Mouse (Mus musculus) liver, adult 2 months (tissue): ENCODE results near the gene Prdm16. TPM values are rescaled to one million over a fixed set of nuclear protein-coding genes. Genes with fewer than 3 reads are reported as not detected.
A peak's percentile ranks its signal among the peaks of the same experiment; 100 is the strongest.

Experiments
- DNase-seq: peaks from one replicate; pipeline ENCODE4 v3.0.0-alpha.2; 2011; ENCODE audit warnings: low read depth, low spot score; ENCODE audit errors: extremely low read depth
- H3K27ac ChIP-seq: fragments of 200-500 bp; replicated peaks from 2 replicates; pipeline ENCODE4 v1.5.1; 2012; ENCODE audit warnings: low read depth, mild to moderate bottlenecking, control low read depth, inconsistent platforms, low read length; ENCODE audit not compliant: insufficient read depth
- H3K27me3 ChIP-seq: fragments of 200-500 bp; 2 replicates; pipeline ENCODE4 v1.6.1; 2012; ENCODE audit warnings: mild to moderate bottlenecking, moderate library complexity, low read length, inconsistent platforms; ENCODE audit not compliant: control insufficient read depth, insufficient read depth
- H3K36me3 ChIP-seq: fragments of 200-500 bp; 2 replicates; pipeline ENCODE4 v1.6.1; 2012; ENCODE audit warnings: low read length, inconsistent platforms; ENCODE audit not compliant: control insufficient read depth, insufficient read depth
- H3K4me1 ChIP-seq: fragments of 200-500 bp; 2 replicates; pipeline ENCODE4 v1.6.1; 2011; ENCODE audit warnings: low read length; ENCODE audit not compliant: control insufficient read depth, insufficient read depth
- H3K4me3 ChIP-seq: fragments of 200-500 bp; 2 replicates; pipeline ENCODE4 v1.5.1; 2011; ENCODE audit warnings: low read depth, mild to moderate bottlenecking, control low read depth, low read length, moderate library complexity; ENCODE audit not compliant: insufficient read depth
- H3K79me2 ChIP-seq: fragments of 200-500 bp; 2 replicates; pipeline ENCODE4 v1.6.1; 2012; ENCODE audit warnings: inconsistent platforms, mild to moderate bottlenecking, low read length, moderate library complexity; ENCODE audit not compliant: control insufficient read depth, insufficient read depth
- H3K9ac ChIP-seq: fragments of 200-500 bp; 2 replicates; pipeline ENCODE4 v1.6.1; 2012; ENCODE audit warnings: low read depth, mild to moderate bottlenecking, control low read depth, inconsistent platforms, low read length
- CTCF ChIP-seq: fragments of 200-500 bp; IDR thresholded peaks from 2 replicates; pipeline ENCODE4 v1.5.1; 2011; ENCODE audit warnings: low read depth, low read length, control low read depth
- POLR2A ChIP-seq: fragments of 200-500 bp; IDR thresholded peaks from 2 replicates; pipeline ENCODE4 v1.6.1; 2011; ENCODE audit warnings: low read length, control low read depth; ENCODE audit not compliant: insufficient read depth; ENCODE audit errors: extremely low read depth
- WGBS: fragments of 180-500 bp; shearing (Covaris S2); methylation state at CpG from one replicate; pipeline ENCODE4 v1.1.7; 2018; 5-methylcytosine and 5-hydroxymethylcytosine counted together
- polyA plus RNA-seq: library from polyadenylated mRNA; depleted of rRNA; stranded (reverse); fragments of >200 nt; gene quantifications from 2 replicates; pipeline ENCODE4 v1.2.3, GENCODE M21; 2012
- total RNA-seq: library from RNA; depleted of rRNA; stranded (reverse); fragments of >200 nt; gene quantifications from 2 replicates; pipeline ENCODE4 v1.2.3, GENCODE M21; 2014

Prdm16 gene
- total and polyA plus RNA-seq, 2 experiments = 0.22 to 0.37 TPM

DNA sequence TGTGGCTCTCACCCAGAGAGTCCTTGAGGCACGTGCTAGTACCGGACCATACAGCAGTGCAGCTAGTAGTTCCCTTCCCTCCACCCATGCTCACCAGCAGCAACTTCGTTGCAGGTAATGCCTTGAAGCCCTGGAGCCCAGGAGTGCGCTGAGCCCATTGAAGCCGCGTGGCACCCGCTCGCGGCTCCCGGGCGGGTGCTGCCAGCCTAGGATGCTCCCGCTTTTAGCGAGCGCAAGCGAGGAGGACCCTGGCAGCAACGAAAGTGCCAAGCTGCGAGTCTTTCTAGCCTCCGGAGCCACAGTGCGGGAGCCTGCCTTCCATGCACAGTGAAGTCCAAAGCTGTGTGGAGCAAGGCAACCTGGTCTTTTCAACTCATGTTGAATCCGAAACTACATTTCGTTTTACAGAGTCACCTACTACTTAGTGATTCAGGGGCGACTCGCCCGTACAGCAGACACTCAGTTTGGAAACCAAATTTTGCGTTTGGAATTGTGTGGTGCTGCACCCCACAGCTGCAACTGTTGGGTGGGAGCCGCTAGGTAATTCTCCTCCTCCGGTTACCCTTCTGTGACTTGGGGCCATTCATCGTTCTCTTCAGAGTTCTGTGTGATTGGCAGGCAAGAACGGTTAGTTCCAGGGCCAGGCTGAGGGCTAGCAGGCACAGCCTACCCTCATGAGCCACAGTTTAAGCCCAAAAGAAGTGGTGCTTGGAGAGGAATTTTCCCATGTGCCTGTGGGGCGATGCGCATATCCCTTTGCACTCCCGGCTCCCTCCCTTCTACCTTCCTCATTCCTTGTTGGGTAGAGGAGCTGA lies 4.8 kb upstream of the Prdm16 start:
- no peak overlapping the region for H3K27ac ChIP-seq
- no peak for DNase-seq
- WGBS = 6% methylated on average over 32 of the region's 32 CpGs

DNA sequence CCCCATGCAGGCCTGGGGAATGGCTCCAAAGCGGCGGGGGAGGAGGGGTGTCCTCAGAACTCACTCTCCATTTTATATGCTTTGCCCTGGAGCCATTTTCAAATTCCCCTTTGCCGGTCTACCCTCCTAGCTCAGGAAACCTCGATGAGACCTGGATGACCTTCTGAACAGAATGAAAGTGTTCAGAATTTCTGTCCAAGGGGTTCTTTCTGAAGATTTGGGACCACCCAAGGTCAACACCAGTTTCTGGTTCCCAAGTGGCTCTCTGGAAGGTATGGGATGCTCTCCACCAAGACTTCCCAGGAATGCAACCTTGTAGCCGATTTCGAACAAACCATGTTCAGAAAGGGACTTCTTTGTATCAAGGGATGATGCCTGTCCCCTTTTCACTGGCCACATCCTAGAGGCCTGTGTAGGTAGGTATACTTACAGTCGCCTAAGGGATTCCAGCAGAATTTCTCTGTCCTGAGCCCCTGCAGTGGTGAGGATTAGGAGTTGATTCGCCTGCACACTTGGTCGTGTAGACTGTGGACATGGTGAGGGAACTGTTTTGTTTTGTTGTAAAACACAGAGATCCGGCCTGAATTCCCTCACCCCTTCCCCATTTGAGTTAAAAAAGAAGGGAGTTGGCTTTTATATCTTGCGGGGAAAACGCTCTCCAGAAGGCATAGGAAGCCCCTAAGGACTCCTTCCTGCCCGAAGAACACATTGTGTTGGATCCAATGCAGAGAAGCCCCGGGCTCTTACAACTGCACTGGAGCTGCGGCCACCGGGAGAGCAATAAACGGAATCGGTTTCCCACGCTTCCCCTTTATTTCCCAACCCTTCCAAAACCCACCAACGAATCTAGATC lies 4.0 kb upstream of the Prdm16 start:
- TF ChIP-seq POLR2A (no peak), CTCF (no peak)
- Histone ChIP-seq H3K9ac (no peak overlapping the region), H3K36me3 (no peaks in the 10 kb centered on the region), H3K27ac (no peak overlapping the region), H3K4me1 (no peaks in the 10 kb centered on the region), H3K79me2 (no peaks in the 10 kb centered on the region), H3K4me3 (no peak overlapping the region), H3K27me3 (peaks cover 15% of the 10 kb centered on the region)
- 17% methylated on average over 20 of the region's 20 CpGs for WGBS
- no peak for DNase-seq

More for the DNA sequence above, 4.8 kb upstream of the Prdm16 start:
- no peak overlapping the region for H3K9ac ChIP-seq
- H3K4me3 ChIP-seq = no peak overlapping the region
- no peaks in the 10 kb centered on the region for H3K79me2 ChIP-seq
- no peaks in the 10 kb centered on the region for H3K36me3 ChIP-seq
- H3K27me3 ChIP-seq = peaks cover 11% of the 10 kb centered on the region
- TF ChIP-seq POLR2A (no peak), CTCF (no peak)
- no peaks in the 10 kb centered on the region for H3K4me1 ChIP-seq

DNA sequence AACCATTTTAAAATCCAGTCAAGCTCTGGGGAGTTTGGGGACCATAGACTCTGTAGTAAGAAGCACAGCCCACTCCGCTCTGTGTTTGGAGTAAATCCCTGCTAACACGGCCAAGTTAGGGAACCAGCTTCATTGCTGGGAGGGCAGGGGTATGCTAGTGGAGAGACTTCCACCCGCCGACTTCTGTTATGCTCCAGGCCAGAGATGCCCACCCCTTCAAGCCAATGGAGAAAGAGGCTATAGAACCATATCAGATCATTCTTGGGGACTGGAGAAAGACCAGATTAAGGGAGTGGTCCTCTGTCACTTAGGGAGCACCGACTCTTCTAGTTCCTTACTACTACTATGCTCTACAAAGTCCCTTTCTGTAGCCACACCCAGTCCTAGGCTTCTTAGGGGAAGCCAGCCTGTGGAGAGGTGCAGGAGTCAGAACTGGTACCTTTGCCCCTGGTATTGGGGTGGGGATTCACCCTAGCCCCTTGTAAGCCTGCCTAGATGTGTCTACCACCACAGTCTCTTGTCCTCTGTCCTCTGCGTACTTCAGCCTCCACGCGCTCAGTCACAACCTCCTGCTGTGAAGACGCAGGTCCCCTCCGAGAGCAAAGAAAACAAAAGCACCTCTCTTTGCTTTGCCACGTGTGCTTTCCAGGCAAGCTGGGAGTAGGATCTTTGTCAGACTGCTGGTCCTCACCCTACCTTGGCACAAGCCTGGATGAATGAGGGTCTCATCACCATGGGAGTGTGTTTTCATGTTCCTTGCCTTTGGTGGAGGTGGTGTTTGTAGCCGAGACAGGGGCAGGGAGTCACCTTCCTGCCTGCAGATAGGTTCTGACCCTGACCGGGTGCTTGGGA lies 3.1 kb upstream of the Prdm16 start:
- Histone ChIP-seq H3K27me3 (peaks cover 24% of the 10 kb centered on the region), H3K27ac (no peak overlapping the region), H3K4me3 (no peak overlapping the region), H3K9ac (no peak overlapping the region), H3K36me3 (no peaks in the 10 kb centered on the region), H3K79me2 (no peaks in the 10 kb centered on the region), H3K4me1 (no peaks in the 10 kb centered on the region)
- no peak for DNase-seq
- TF ChIP-seq POLR2A = no peak
- TF ChIP-seq CTCF = no peak
- 36% methylated on average over 13 of the region's 13 CpGs for WGBS

DNA sequence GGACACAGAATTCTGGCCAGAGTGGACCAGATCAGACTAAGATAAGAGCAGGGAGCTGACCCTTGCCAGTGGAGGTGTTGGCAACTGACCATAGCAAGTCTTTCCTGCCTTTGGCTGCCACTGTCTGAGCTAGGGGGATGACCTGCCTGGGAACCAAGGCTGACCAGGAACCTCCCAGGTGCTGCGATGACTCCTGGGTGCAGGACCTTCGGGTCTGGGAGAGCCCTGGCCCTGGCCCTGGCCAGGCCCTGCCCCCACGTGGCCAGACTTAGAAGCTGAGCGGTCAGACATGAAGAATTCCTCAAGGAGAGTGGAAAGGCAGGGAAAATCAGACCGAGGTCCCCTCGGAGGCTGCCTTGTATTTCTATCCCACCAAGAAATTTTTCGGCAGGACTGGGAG lies 2.5 kb upstream of the Prdm16 start:
- TF ChIP-seq POLR2A (no peak), CTCF (0 out of 2 replicates have a peak, but pooled peaks have one; percentile 19)
- Histone ChIP-seq H3K27me3 (peaks cover 26% of the 10 kb centered on the region), H3K4me3 (no peak overlapping the region), H3K27ac (no peak overlapping the region), H3K4me1 (no peaks in the 10 kb centered on the region), H3K9ac (no peak overlapping the region), H3K79me2 (no peaks in the 10 kb centered on the region), H3K36me3 (no peaks in the 10 kb centered on the region)
- WGBS = 22% methylated on average over 7 of the region's 7 CpGs
- DNase-seq = no peak

DNA sequence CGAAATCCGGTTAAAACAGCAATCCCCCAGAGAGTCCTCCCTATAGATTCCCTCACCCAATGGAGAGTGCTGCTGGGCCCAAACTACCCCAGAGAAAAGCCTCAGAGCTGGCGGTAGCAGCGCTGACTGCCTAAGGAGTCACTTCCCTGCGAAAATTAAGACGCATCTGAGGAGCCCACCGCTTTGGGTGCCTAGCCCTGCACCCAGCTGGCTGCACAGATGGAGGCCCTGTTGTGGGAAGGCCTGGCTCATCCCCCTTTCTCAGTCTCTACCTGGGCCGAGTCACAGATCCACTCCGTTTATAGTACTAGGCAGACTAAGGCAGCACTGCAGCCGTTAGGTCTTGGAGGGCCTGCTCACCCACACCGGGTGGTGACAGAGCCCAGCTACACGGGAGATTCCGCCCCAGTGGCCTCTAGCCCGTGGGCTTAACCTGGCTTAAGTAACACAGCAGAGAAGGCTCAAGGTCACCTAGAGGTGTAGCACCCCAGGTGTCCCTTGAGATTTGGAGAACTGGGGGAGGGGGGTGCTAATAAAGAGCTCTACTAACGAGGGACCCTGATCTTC lies 1.7 kb upstream of the Prdm16 start:
- Histone ChIP-seq H3K27me3 (peaks cover 26% of the 10 kb centered on the region), H3K9ac (no peak overlapping the region), H3K36me3 (no peaks in the 10 kb centered on the region), H3K27ac (no peak overlapping the region), H3K4me3 (no peak overlapping the region), H3K4me1 (no peaks in the 10 kb centered on the region), H3K79me2 (no peaks in the 10 kb centered on the region)
- TF ChIP-seq POLR2A = no peak
- no peak for TF ChIP-seq CTCF
- 62% methylated on average over 15 of the region's 15 CpGs for WGBS
- no peak for DNase-seq
